Mouse (Mus musculus): ENCODE data around the gene Cdc42. TPM values are rescaled to one million over a fixed set of nuclear protein-coding genes. Genes with fewer than 3 reads are reported as not detected.

The Cdc42 gene
- total RNA-seq, 4 experiments from 2014 or later: 121 to 145 (median 138) TPM

DNA sequence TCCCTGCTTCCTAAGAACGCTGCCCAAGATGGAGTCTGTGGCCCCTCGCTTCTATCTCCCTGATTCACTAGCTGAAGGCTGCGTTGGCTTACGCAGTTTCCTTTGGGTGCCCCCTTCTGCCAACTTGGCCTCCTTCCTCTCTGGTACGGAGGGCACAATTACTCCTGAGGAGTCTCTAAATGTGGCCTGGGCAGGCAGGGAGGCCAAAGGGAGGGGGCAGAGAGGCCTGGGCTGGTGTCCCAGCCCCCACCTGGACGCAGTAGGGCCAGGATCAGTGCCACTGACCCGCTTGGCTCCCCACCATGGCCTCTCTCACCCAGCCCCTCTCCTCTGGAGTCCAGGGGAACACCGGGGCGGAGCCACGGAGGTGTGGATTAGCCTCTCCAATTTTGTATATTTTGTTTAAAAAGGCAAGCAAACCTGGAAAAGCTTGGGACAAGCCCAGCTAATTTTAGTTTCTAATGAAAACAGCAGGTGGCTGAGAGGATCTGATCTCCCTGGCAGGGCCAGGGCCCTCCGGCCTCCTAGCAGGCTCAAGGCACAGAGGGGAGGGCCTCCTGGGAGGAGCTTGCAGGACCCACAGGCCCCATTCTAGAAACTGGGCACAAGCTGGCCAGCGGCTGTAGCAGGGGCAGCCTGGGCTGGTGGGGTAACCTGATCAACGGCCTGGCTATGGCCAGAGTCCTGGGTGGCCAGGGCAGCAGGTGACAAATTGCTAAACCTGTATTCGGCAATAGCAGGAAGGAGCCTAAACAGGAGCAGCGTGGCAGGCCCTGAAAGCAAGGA lies 71.5 kb downstream of the Cdc42 start:
- no peak for DNase-seq (ENCODE audit: low spot score)

DNA sequence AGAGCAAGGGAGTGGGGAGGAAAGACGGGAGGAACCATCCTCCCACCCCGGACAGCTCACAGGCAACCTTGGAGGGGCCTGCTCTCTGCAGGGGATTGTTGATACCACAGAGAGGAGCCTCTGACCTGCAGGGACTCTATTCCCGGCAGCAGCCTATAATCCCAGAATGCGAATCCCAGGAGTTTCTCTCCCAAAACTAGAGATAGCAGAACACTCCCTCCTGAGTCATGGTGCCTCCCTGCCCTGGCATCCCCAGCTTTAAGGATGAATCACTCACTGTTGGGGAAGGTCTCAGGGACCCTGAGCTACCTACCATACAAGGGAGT lies 74.2 kb downstream of the Cdc42 start:
- DNase-seq (ENCODE audit: low spot score): no peak

DNA sequence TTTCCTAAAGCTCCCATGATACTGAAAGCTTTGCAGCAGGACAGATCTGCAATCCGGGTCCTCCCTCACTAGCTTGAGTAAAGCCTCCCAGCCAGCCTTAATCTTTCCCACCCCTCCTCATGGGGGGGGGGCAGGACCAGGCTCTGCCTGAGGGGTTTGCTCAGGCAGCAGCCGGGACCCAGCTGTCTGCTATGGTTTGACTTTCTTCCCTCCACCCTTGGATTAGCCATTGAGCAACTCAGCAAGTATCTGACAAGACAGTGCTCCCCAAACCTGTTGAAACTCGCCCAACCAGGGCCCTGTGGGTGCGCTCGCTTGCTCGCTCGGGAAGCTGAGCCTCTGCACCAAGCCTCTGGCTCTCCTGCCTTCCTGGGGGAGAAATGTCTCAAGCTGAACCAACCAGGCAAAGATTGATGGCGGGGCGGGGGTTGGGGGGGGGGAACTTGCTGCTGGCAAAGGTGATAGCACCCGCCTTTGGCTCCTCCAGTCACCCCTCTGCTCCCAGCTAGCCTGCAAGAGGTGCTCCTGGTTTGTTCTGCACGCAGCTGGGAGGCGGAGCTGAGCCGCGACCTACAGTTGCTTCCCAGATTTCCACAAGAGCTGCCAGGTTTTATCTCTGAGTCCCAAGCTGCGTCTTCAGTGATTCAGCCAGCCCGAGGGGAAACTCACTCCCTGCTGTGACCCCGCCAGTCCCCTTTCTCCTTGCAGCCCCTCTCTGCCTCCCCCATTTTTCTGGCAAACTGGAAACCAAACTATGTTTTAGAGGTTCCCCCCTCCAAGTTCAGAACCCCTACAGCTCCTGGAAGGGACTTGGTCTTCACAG lies 74.7 kb downstream of the Cdc42 start:
- DNase-seq (ENCODE audit: low spot score): no peak

DNA sequence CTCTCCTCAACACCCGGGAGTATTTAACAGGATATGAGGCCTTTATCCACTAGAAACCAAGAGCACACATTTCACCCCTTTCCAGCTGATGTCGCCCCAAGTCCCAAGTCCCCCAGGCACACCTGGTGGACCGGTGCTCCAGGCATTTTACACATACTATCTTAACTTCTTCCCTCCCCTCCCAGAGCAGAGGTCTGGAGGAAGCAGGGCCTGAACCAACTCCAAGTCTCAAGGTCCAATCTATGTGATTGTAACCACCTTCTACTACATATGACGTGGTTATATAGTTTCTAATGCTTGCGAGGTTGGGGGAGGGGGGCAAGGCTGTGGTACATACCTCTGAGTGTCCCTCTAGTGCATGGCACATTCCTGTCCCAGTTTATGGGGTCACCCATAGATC lies 75.4 kb downstream of the Cdc42 start:
- no peak for DNase-seq (ENCODE audit: low spot score)

DNA sequence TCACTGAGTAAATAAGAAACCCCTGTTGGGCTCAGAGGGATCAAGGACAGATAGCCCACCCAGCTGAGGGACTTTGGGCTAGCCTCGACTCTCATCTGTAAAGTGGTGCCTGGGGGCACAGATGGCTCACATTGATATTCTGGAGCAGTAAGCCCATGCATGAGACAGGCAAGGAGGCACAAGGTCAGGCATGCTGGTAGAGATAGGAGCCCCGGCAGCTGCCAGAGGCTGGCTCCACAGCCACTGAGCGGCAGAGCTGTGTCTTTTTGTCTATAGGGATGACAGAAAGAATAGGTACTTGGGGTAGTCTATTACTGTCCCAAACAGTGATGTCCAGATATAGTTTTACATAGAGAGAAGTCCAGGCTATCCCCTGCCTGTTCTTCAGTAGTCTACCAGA lies 76.2 kb downstream of the Cdc42 start:
- DNase-seq (ENCODE audit: low spot score): no peak

DNA sequence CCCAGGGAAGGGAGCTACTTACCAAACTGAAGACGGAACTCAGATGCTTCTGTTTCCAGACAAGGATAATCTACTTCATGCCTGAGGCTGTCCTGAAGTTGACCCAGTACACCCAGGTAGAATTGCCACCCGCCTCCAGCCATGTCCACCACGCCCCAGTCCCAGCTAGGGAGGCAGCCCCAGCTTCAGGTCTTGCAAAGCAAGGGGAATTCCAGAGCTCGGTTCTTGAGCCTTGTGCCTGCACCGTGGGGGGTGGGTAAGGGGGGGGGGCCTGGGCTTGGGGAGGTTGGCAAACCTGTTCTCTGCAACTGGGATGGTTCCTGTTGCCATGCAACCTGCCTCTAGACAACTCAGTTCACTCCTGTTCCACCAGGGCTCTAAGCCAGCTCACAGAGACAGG lies 78.2 kb downstream of the Cdc42 start:
- no peak for DNase-seq (ENCODE audit: low spot score)

DNA sequence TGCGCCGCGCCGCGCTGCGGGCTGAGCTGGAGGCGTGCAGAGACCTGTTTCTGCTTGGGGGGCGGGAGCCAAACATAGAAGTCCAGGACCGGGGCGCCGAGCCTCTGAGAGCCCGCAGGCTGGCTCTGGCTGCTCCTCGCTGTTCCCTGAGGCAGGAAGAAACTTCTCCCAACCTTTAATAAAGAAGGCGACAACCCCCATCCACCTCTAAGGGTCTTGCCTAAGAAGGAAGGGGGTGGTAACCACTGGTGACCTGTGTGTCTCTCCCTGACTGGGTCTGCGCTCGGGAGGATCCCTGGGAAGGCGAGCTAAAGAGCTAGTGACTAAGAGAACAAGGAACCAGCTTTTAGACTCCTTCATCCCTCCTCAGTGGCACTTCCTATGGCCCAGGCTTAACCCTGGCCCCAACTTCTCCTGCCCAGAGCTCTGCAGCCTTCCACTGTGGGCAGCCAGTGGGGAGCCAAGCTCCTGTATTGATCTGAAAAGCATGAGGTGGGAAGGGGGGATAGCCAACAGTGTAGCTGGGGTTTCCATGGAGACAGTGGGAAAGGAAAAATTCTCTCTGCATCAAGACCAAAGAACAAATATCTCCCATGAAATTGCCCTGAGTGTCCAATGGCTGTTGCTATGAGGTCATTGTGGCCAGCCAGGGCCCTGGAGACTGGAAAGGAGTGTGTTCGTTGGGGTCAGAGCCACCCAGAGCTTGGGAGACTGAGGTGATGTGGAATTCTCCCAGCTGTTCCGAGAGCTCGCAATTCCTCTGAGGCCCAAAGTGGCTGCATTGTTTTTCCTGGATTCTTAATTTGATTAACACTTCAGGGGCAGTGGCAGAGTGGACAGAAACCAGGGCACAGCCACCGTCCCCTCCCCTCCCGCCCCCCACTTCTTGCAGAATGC lies 79.1 kb downstream of the Cdc42 start:
- no peak for DNase-seq (ENCODE audit: low spot score)

DNA sequence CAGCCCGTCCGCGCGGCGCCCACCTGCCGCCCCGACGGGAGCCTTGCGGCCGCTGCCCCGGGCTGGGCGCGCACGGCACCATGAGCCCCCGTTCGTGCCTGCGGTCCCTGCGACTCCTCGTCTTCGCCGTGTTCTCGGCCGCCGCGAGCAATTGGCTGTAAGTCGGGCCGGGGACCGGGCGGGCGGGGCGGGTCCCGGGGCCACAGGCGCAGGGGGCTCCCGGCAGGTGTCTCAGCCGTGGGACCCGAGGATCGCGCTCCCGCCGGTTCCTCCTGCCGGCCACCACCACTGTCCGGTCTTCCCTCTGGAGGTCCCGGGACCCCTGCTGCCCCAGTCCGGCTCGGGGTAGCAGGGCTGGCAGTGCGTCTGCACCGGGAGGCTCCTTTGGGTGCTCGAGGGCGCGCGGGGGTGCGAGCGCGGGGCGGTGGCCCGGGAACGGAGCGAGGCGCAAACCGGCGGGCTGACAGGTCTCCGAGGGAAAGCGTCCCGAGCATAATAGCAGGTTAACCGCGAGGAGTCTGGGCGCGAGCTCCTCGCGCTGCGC lies 79.8 kb downstream of the Cdc42 start:
- DNase-seq (ENCODE audit: low spot score): no peak

DNA sequence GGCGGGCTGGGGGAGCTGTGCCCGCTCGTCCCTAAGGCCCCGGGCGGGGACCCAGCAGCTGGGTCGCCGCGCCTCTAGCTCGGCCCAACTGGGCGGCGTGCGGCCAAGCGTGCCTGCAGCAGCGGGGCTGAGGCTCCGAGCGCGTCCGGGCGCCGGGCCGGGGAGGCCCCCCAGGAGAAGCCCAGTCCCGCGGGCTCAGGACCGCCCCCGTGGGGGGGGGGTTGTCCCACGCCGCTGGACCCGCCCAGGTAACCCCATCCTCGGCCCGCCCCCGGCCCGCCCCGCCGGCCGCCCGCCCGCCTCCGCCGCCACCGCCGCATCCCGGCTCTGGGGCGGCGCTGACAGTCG lies 80.4 kb downstream of the Cdc42 start, which contains the start of gene Wnt4:
TSS of gene Wnt4 (plus strand) at position 324 of the 348 bp plus-strand sequence.
- no peak for DNase-seq (ENCODE audit: low spot score)

DNA sequence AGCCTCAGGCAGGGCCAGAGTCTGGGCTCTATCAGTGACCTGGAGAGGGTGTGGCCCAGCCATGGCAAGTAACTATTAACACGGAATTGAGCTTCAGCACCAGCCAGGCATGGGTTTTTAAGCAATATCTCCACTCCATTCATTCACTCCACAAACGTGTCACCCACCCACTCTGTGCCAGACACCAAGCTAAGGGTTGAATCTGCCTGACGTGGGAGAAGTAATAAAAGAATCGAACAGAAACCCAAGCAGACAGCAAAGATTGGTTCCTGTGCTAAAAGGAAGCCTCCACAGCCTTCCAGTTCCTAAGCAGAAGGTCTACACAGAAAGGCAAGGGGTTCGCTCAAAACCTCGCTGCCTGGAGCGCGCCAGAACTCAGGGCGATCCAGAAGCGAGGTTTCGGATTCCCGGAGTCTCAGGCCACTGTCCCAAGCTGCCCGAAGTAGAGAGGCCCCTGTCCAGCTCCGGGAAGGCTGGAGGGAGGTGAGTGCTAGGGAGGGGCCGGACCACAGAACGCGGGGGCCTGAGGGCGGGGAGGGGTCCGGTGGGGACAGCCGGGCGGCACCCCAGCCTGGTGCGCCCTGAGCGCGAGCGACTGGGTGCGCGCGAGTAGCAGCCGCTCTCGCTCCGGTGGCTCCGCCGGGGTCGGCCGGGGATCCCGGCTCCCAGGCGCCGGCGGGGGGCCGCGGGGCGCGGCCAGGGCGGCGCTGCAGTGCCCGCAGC lies 80.9 kb downstream of the Cdc42 start:
- no peak for DNase-seq (ENCODE audit: low spot score)

DNA sequence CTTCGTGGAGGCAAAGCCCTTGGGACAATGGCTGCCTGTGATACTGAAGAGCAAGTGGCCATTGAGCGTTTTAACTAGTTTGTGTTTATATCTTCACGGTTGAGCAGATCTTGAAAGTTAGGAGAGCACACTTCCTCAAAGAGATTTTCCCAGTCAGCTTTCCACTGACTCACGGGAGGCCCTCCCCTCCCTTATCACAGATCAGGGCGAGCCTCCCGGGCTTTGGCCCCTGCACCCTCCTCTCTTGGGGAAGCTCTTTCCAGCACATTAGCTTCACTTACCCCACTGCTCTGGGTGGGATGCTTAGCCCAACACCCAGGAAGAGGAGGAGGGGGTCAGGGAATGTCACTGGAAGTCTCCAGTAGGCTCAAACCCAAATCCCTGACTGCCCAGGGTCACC lies 83.2 kb downstream of the Cdc42 start:
- DNase-seq (ENCODE audit: low spot score): no peak

DNA sequence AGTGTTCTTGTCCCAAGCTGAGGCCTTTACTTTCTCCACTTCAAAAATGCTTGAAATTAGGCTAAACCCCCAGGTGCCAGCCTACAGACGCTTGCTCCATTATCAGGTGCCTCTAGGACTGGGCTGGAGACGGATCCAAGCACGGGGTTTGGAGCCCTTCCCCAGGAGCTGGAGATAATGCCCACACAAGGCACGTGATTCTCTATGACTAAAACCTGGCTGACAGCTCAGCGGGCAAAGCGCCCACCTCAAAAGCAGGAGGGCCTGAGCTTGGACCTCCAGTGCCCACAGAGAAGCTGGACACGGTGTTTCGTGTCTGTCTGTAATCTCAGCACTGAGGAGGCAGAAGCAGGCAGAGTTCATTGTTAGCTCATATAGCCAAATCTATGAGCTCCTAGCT lies 85.7 kb downstream of the Cdc42 start:
- peak; percentile 32 for DNase-seq (ENCODE audit: low spot score)

Other genes starting within 250 kb of the Cdc42 start
- gene Wnt4, start 80.2 kb downstream of the Cdc42 start, total RNA-seq (2022): under 1 TPM; 0.09 to 0.25 (median 0.15) TPM
- gene Cela3a, start 52.1 kb upstream of the Cdc42 start, total RNA-seq (2022): not detected
- not detected for gene Cela3b, start 72.8 kb upstream of the Cdc42 start, total RNA-seq (2022)
- gene 1700013G24Rik, start 95.6 kb upstream of the Cdc42 start, total RNA-seq (2022): not detected
- gene Hspg2, start 111.0 kb upstream of the Cdc42 start, total RNA-seq (2022): 100 to 1,000 TPM; 124 to 205 (median 189) TPM
- not detected for gene Ldlrad2, start 216.8 kb upstream of the Cdc42 start, total RNA-seq (2022)
- gene Usp48, start 236.0 kb upstream of the Cdc42 start, total RNA-seq (2022): 10 to 100 TPM; 29.2 to 39.0 (median 33.6) TPM

Data from heart, adult 8-10 months (tissue).